Mouse (Mus musculus) forebrain, embryonic 16.5 days (tissue): ENCODE results near the gene Ubash3b. TPM values are rescaled to one million over a fixed set of nuclear protein-coding genes. Genes with fewer than 3 reads are reported as not detected.
A peak's percentile ranks its signal among the peaks of the same experiment; 100 is the strongest.

Source experiments
- ATAC-seq: fragments of 200-750 bp; cut with Nextera tagmentation; 2 replicates; pipeline ENCODE4 v1.8.0; 2017; ENCODE audit warnings: mild to moderate bottlenecking, moderate library complexity
- H3K27ac ChIP-seq: fragments of 300-500 bp; sonication (generic); 2 replicates; pipeline ENCODE4 v1.5.1; 2014; ENCODE audit warnings: low read length, control low read depth
- H3K27me3 ChIP-seq: fragments of 300-500 bp; sonication (generic); replicated peaks from 2 replicates; pipeline ENCODE4 v1.6.1; 2014; ENCODE audit warnings: low read length; ENCODE audit not compliant: control insufficient read depth, insufficient read depth
- H3K36me3 ChIP-seq: fragments of 300-500 bp; sonication (generic); 2 replicates; pipeline ENCODE4 v1.6.1; 2014; ENCODE audit not compliant: control insufficient read depth, insufficient read depth
- H3K4me1 ChIP-seq: fragments of 300-500 bp; sonication (generic); replicated peaks from 2 replicates; pipeline ENCODE4 v1.6.1; 2014; ENCODE audit warnings: low read length; ENCODE audit not compliant: control insufficient read depth, insufficient read depth
- H3K4me2 ChIP-seq: fragments of 300-500 bp; sonication (generic); 2 replicates; pipeline ENCODE4 v1.6.1; 2014; ENCODE audit warnings: mild to moderate bottlenecking, low read length, control low read depth
- H3K4me3 ChIP-seq: fragments of 300-500 bp; sonication (generic); replicated peaks from 2 replicates; pipeline ENCODE4 v1.5.1; 2014; ENCODE audit warnings: mild to moderate bottlenecking, low read length, control low read depth
- H3K9ac ChIP-seq: fragments of 300-500 bp; sonication (generic); replicated peaks from 2 replicates; pipeline ENCODE4 v1.6.1; 2014; ENCODE audit warnings: low read depth, low read length, control low read depth
- H3K9me3 ChIP-seq: fragments of 300-500 bp; sonication (generic); 2 replicates; pipeline ENCODE4 v1.6.1; 2016; ENCODE audit warnings: low read length; ENCODE audit not compliant: control insufficient read depth
- WGBS: fragments of 180-500 bp; shearing (Covaris S2); extraction: QIAGEN DNeasy Blood & Tissue Kit; methylation state at CpG from one replicate; pipeline ENCODE4 v1.1.7; 2014; 5-methylcytosine and 5-hydroxymethylcytosine counted together
- polyA plus RNA-seq: library from polyadenylated mRNA; unstranded; fragments of >200 nt; fragmentation: Nextera tagmentation; extraction: Ambion mirVana; gene quantifications from 2 replicates; pipeline ENCODE4 v1.2.1, GENCODE M21; 2015

The Ubash3b gene
- polyA plus RNA-seq, 1 experiment from 2014 or later = 14.7 TPM

GRCm38 (mm10) chr9:41190745-41191482, 29.4 kb upstream of the Ubash3b start:
- Histone ChIP-seq H3K36me3 (no peaks in the 10 kb centered on the region), H3K9ac (0 out of 2 replicates have a peak overlapping the region, but pooled peaks have one; percentile 27), H3K4me1 (peaks cover 6% of the 10 kb centered on the region), H3K4me2 (no peak overlapping the region), H3K9me3 (no peaks in the 10 kb centered on the region), H3K4me3 (no peak overlapping the region), H3K27me3 (no peaks in the 10 kb centered on the region), H3K27ac (peak overlapping the region; percentile 77)
- ATAC-seq = peak; percentile 96
- WGBS = 14% methylated on average over 9 of the region's 9 CpGs

GRCm38 (mm10) chr9:41187939-41188338, 26.4 kb upstream of the Ubash3b start:
- H3K27ac ChIP-seq = no peak overlapping the region
- no peaks in the 10 kb centered on the region for H3K27me3 ChIP-seq
- WGBS = 92% methylated on average over 4 of the region's 4 CpGs
- ATAC-seq = no peak
- H3K4me3 ChIP-seq = no peak overlapping the region
- peaks cover 6% of the 10 kb centered on the region for H3K4me1 ChIP-seq
- no peaks in the 10 kb centered on the region for H3K9me3 ChIP-seq
- H3K36me3 ChIP-seq = no peaks in the 10 kb centered on the region
- H3K4me2 ChIP-seq = no peak overlapping the region
- H3K9ac ChIP-seq = no peak overlapping the region

GRCm38 (mm10) chr9:41187498-41187897, 26.0 kb upstream of the Ubash3b start:
- Histone ChIP-seq H3K36me3 (no peaks in the 10 kb centered on the region), H3K27me3 (no peaks in the 10 kb centered on the region), H3K27ac (no peak overlapping the region), H3K4me3 (no peak overlapping the region), H3K4me2 (no peak overlapping the region), H3K4me1 (peaks cover 6% of the 10 kb centered on the region), H3K9ac (no peak overlapping the region), H3K9me3 (no peaks in the 10 kb centered on the region)
- WGBS = 93% methylated on average over 9 of the region's 9 CpGs
- no peak for ATAC-seq

GRCm38 (mm10) chr9:41185331-41185730, 23.8 kb upstream of the Ubash3b start:
- Histone ChIP-seq H3K27me3 (no peaks in the 10 kb centered on the region), H3K4me1 (no peaks in the 10 kb centered on the region), H3K36me3 (no peaks in the 10 kb centered on the region), H3K4me2 (no peak overlapping the region), H3K4me3 (no peak overlapping the region), H3K9me3 (no peaks in the 10 kb centered on the region), H3K27ac (no peak overlapping the region), H3K9ac (no peak overlapping the region)
- 77% methylated on average over 9 of the region's 9 CpGs for WGBS
- ATAC-seq = no peak

- no peaks in the 10 kb centered on the region for H3K27me3 ChIP-seq
- H3K4me3 ChIP-seq = no peak overlapping the region
- H3K9me3 ChIP-seq = no peaks in the 10 kb centered on the region
- H3K4me1 ChIP-seq = no peaks in the 10 kb centered on the region
- no peak overlapping the region for H3K4me2 ChIP-seq
- peak; percentile 85 for ATAC-seq
- no peaks in the 10 kb centered on the region for H3K36me3 ChIP-seq
- no peak overlapping the region for H3K9ac ChIP-seq
- no peak overlapping the region for H3K27ac ChIP-seq
Measured at GRCm38 (mm10) chr9:41182550-41182949, 21.1 kb upstream of the Ubash3b start.

- no peak overlapping the region for H3K4me3 ChIP-seq
Measured at GRCm38 (mm10) chr9:41181803-41182202, 20.3 kb upstream of the Ubash3b start.

GRCm38 (mm10) chr9:41181372-41181771, 19.9 kb upstream of the Ubash3b start:
- Histone ChIP-seq H3K4me1 (no peaks in the 10 kb centered on the region), H3K9ac (no peak overlapping the region), H3K27ac (no peak overlapping the region), H3K27me3 (no peaks in the 10 kb centered on the region), H3K4me2 (no peak overlapping the region), H3K9me3 (no peaks in the 10 kb centered on the region), H3K4me3 (no peak overlapping the region), H3K36me3 (no peaks in the 10 kb centered on the region)
- WGBS = 85% methylated on average over 9 of the region's 9 CpGs
- ATAC-seq = no peak

More at GRCm38 (mm10) chr9:41181803-41182202, 20.3 kb upstream of the Ubash3b start:
- ATAC-seq = no peak
- Histone ChIP-seq H3K36me3 (no peaks in the 10 kb centered on the region), H3K9me3 (no peaks in the 10 kb centered on the region), H3K27me3 (no peaks in the 10 kb centered on the region), H3K4me2 (no peak overlapping the region), H3K4me1 (no peaks in the 10 kb centered on the region), H3K9ac (no peak overlapping the region), H3K27ac (no peak overlapping the region)
- 78% methylated on average over 8 of the region's 8 CpGs for WGBS

GRCm38 (mm10) chr9:41179056-41179455, 17.6 kb upstream of the Ubash3b start:
- H3K36me3 ChIP-seq = no peaks in the 10 kb centered on the region
- H3K4me3 ChIP-seq = no peak overlapping the region
- H3K4me1 ChIP-seq = no peaks in the 10 kb centered on the region
- ATAC-seq = no peak
- no peaks in the 10 kb centered on the region for H3K9me3 ChIP-seq
- no peak overlapping the region for H3K27ac ChIP-seq
- H3K4me2 ChIP-seq = no peak overlapping the region
- H3K27me3 ChIP-seq = no peaks in the 10 kb centered on the region
- no peak overlapping the region for H3K9ac ChIP-seq
- 73% methylated on average over 5 of the region's 5 CpGs for WGBS

- Histone ChIP-seq H3K4me1 (no peaks in the 10 kb centered on the region), H3K4me2 (no peak overlapping the region), H3K27ac (no peak overlapping the region), H3K4me3 (no peak overlapping the region), H3K9ac (no peak overlapping the region), H3K36me3 (no peaks in the 10 kb centered on the region), H3K27me3 (no peaks in the 10 kb centered on the region), H3K9me3 (no peaks in the 10 kb centered on the region)
- WGBS = 77% methylated on average over 3 of the region's 3 CpGs
- ATAC-seq = no peak
Measured at GRCm38 (mm10) chr9:41173158-41173557, 11.7 kb upstream of the Ubash3b start.

GRCm38 (mm10) chr9:41172426-41172825, 10.9 kb upstream of the Ubash3b start:
- H3K9me3 ChIP-seq = no peaks in the 10 kb centered on the region
- H3K36me3 ChIP-seq = no peaks in the 10 kb centered on the region
- H3K27ac ChIP-seq = no peak overlapping the region
- 89% methylated on average over 8 of the region's 8 CpGs for WGBS
- no peaks in the 10 kb centered on the region for H3K4me1 ChIP-seq
- no peak for ATAC-seq
- H3K27me3 ChIP-seq = no peaks in the 10 kb centered on the region
- H3K4me2 ChIP-seq = no peak overlapping the region
- H3K4me3 ChIP-seq = no peak overlapping the region
- H3K9ac ChIP-seq = no peak overlapping the region
